Mouse (Mus musculus): Measurements from ENCODE around the gene Astl. TPM values are rescaled to one million over a fixed set of nuclear protein-coding genes. Genes with fewer than 3 reads are reported as not detected.
A peak's percentile ranks its signal among the peaks of the same experiment; 100 is the strongest.

Astl gene
- polyA plus RNA-seq, 2 experiments = not detected

DNA sequence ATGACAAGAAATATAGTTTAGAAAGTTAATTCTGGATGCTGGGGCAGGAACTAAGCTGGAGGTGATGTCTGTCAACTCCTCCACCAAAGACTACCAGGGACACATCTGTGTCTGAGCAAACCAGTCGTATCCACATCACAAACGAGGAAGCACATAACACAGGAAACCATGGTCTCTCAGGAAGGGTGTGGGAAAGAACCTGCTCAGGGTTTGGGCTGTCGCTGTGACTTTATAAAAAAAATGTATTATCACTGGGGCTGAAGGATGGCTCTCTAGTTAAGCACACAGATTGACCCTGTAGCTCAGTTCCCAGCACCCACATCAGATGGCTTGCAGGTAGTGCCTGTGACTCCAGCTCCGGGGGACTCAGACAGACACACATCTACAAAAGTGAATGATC is 19.4 kb upstream of the Astl start:
- Histone ChIP-seq H3K9me3 (ENCODE audit: control insufficient read depth, low read length) (no peaks in the 10 kb centered on the region), H3K9ac (replicated peaks) (no peak overlapping the region), H3K27me3 (ENCODE audit: control insufficient read depth, insufficient read depth, low read length) (no peaks in the 10 kb centered on the region), H3K4me1 (replicated peaks; ENCODE audit: control insufficient read depth in 2 of 2, insufficient read depth in 2 of 2, low read length in 1 of 2) (no peaks in the 10 kb centered on the region), H3K4me3 (ENCODE audit: insufficient read depth in 1 of 2, low read depth in 2 of 2, low read length in 2 of 2) (no peak overlapping the region), H3K27ac (no peak overlapping the region), H3K36me3 (replicated peaks; ENCODE audit: control insufficient read depth, insufficient read depth, low read depth) (no peaks in the 10 kb centered on the region), H3K4me2 (ENCODE audit: low read depth) (no peak overlapping the region)
- DNase-seq (ENCODE audit: low read depth in 3 of 3, low spot score in 3 of 3) (no peak), ATAC-seq (ENCODE audit: insufficient read depth) (no peak)
- WGBS (ENCODE audit: insufficient replicate concordance) = 15% methylated on average over 4 of the region's 4 CpGs
- TF ChIP-seq CTCF (IDR thresholded peaks at IDR 0.05; ENCODE audit: low read depth) (no peak), EP300 (IDR thresholded peaks at IDR 0.05; ENCODE audit: low read depth) (no peak)

DNA sequence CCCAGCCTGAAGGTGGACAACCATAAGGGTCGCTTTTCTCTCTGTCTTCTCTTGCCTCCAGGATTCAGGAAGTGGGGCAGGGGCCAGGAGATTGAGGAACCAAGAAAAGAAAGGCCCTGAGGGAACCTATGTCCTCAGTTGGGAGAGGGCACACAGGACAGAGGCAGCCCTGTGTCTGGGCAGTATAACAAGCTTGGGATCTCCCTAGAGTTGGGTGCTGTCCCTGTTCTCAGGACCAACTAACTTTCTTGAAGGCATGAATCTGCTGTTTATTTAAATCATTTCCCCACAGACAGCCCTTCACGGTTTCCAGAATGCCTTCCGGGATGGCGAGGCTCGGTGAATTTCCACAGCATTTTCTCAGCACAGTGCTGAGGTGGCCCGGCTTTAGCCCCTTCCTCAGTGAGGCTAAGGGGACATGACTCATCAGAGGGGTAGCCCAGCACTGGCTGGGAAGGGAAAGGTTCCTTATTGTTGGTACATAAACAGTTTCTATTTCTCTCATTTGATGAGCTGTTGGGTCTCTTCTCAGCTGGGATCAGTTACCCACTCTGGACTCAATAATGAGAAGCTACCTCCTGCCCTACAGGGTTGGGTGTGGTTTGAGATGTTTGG is 15.7 kb upstream of the Astl start:
- no peak overlapping the region for H3K4me3 ChIP-seq (ENCODE audit: insufficient read depth in 1 of 2, low read depth in 2 of 2, low read length in 2 of 2)
- WGBS (ENCODE audit: insufficient replicate concordance) = 43% methylated on average over 6 of the region's 6 CpGs

DNA sequence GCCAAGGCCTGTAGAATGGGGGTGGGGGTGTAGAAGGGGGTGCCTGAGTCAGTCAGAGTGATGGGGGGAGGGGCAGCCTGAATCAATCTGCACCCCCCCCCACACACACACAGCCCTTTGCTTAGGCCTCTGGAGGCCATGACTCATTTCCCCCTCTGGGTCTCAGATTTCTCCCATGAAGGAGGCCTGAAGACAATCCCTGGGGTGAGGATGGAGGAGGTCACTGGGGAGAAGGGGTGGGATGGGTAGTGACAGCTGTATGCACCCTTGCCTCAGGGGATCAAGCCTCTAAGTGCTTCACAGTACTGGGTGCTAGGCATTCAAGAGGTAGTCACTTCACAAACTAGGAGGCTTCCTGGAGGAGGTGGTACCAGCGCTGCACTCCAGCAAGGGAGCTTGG is 14.8 kb upstream of the Astl start:
- Histone ChIP-seq H3K4me2 (ENCODE audit: low read depth) (no peak overlapping the region), H3K9me3 (ENCODE audit: control insufficient read depth, low read length) (no peaks in the 10 kb centered on the region), H3K4me1 (replicated peaks; ENCODE audit: control insufficient read depth in 2 of 2, insufficient read depth in 2 of 2, low read length in 1 of 2) (peaks cover 0 to 12% of the 10 kb centered on the region in 2 experiments; a peak in 2 of 4 replicates), H3K9ac (replicated peaks) (no peak overlapping the region), H3K27me3 (ENCODE audit: control insufficient read depth, insufficient read depth, low read length) (no peaks in the 10 kb centered on the region), H3K27ac (no peak overlapping the region), H3K36me3 (replicated peaks; ENCODE audit: control insufficient read depth, insufficient read depth, low read depth) (no peaks in the 10 kb centered on the region), H3K4me3 (ENCODE audit: insufficient read depth in 1 of 2, low read depth in 2 of 2, low read length in 2 of 2) (no peak overlapping the region)
- DNase-seq (ENCODE audit: low read depth in 3 of 3, low spot score in 3 of 3) (no peak), ATAC-seq (ENCODE audit: insufficient read depth) (no peak)
- no peak for TF ChIP-seq EP300 (IDR thresholded peaks at IDR 0.05; ENCODE audit: low read depth)
- no peak for TF ChIP-seq CTCF (IDR thresholded peaks at IDR 0.05; ENCODE audit: low read depth)
- WGBS (ENCODE audit: insufficient replicate concordance) = 60% methylated on average over 1 of the region's 1 CpGs

More for the DNA sequence above, 15.7 kb upstream of the Astl start:
- H3K4me2 ChIP-seq (ENCODE audit: low read depth) = no peak overlapping the region
- ATAC-seq (ENCODE audit: insufficient read depth) = no peak
- TF ChIP-seq EP300 (IDR thresholded peaks at IDR 0.05; ENCODE audit: low read depth) (no peak), CTCF (IDR thresholded peaks at IDR 0.05; ENCODE audit: low read depth) (no peak)
- H3K36me3 ChIP-seq (replicated peaks; ENCODE audit: control insufficient read depth, insufficient read depth, low read depth) = no peaks in the 10 kb centered on the region
- no peak overlapping the region for H3K9ac ChIP-seq (replicated peaks)
- no peaks in the 10 kb centered on the region for H3K27me3 ChIP-seq (ENCODE audit: control insufficient read depth, insufficient read depth, low read length)
- H3K27ac ChIP-seq = no peak overlapping the region
- 0 out of 4 replicates have a peak, but pooled peaks cover 0 to 4% of the 10 kb centered on the region in 2 experiments for H3K4me1 ChIP-seq (replicated peaks; ENCODE audit: control insufficient read depth in 2 of 2, insufficient read depth in 2 of 2, low read length in 1 of 2)
- DNase-seq (ENCODE audit: low read depth in 3 of 3, low spot score in 3 of 3) = no peak
- no peaks in the 10 kb centered on the region for H3K9me3 ChIP-seq (ENCODE audit: control insufficient read depth, low read length)

DNA sequence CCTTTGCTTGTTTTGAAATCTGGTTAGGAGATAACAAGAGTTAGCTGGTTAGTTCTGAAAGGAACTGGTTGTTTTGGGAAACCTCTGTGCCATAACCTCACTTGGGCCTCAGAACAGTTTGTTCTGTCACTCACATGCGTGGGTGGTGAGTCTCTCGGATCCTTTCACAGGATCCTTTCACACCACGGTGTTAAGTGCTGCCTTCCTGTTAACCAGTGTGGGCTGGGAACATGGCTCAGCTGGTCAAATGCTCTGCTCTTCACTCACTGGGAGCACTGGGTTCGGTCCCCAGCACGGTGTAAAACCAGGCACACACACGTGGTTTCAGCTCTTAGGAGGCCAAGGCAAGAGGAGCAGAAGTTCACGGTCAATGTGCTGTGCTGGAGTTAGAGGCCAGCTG is 14.0 kb upstream of the Astl start:
- Histone ChIP-seq H3K27me3 (ENCODE audit: control insufficient read depth, insufficient read depth, low read length) (no peaks in the 10 kb centered on the region), H3K36me3 (replicated peaks; ENCODE audit: control insufficient read depth, insufficient read depth, low read depth) (no peaks in the 10 kb centered on the region), H3K27ac (no peak overlapping the region), H3K9me3 (ENCODE audit: control insufficient read depth, low read length) (no peaks in the 10 kb centered on the region), H3K4me3 (ENCODE audit: insufficient read depth in 1 of 2, low read depth in 2 of 2, low read length in 2 of 2) (no peak overlapping the region), H3K4me1 (replicated peaks; ENCODE audit: control insufficient read depth in 2 of 2, insufficient read depth in 2 of 2, low read length in 1 of 2) (peaks cover 0 to 15% of the 10 kb centered on the region in 2 experiments; a peak in 2 of 4 replicates), H3K9ac (replicated peaks) (no peak overlapping the region), H3K4me2 (ENCODE audit: low read depth) (no peak overlapping the region)
- DNase-seq (ENCODE audit: low read depth in 3 of 3, low spot score in 3 of 3) (no peak), ATAC-seq (ENCODE audit: insufficient read depth) (no peak)
- TF ChIP-seq EP300 (IDR thresholded peaks at IDR 0.05; ENCODE audit: low read depth) (no peak), CTCF (IDR thresholded peaks at IDR 0.05; ENCODE audit: low read depth) (no peak)
- 36% methylated on average over 7 of the region's 7 CpGs for WGBS (ENCODE audit: insufficient replicate concordance)

DNA sequence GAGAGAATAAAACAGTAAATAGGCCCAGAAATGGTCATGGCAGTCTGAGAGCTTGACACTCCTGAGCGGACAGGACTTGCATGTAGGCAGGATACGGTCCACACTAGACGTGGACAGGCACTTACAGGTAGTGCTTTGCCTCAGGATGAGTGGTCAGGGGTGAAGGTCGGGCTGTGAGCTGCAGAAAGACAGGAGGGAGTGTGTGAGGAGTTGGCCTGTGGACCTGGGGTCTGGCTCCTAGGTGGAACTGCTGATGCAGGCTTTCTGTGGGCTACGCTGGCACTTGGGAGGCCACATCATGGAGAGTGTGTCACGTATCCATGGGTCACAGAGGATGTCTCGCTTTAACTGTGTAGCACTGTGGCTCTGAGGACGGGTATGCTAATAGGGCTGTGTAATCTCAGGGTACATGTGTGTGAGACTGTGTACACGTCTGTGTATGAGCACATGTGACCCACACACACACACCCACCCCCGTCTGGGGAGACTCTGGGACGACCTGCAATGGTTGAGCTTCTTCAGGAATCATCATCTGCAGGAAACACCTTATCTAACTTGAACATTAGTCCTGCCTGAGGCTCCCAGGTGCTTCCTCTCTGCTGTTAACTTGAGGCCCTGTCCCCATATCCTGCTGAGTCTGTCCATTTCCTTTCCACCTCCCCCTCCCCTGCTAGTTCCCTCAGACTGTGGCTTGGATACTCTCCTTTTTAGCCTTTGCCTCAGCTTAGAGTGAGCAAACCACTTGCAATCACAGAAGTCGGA is 10.2 kb upstream of the Astl start:
- DNase-seq (ENCODE audit: low read depth in 3 of 3, low spot score in 3 of 3) (no peak), ATAC-seq (ENCODE audit: insufficient read depth) (peak; percentile 67)
- Histone ChIP-seq H3K4me1 (replicated peaks; ENCODE audit: control insufficient read depth in 2 of 2, insufficient read depth in 2 of 2, low read length in 1 of 2) (peaks cover 0 to 15% of the 10 kb centered on the region in 2 experiments; a peak in 2 of 4 replicates), H3K4me2 (ENCODE audit: low read depth) (no peak overlapping the region), H3K9me3 (ENCODE audit: control insufficient read depth, low read length) (no peaks in the 10 kb centered on the region), H3K9ac (replicated peaks) (no peak overlapping the region), H3K27me3 (ENCODE audit: control insufficient read depth, insufficient read depth, low read length) (no peaks in the 10 kb centered on the region), H3K36me3 (replicated peaks; ENCODE audit: control insufficient read depth, insufficient read depth, low read depth) (no peaks in the 10 kb centered on the region), H3K27ac (no peak overlapping the region), H3K4me3 (ENCODE audit: insufficient read depth in 1 of 2, low read depth in 2 of 2, low read length in 2 of 2) (no peak overlapping the region)
- WGBS (ENCODE audit: insufficient replicate concordance) = 26% methylated on average over 12 of the region's 12 CpGs
- TF ChIP-seq EP300 (IDR thresholded peaks at IDR 0.05; ENCODE audit: low read depth) = peak; percentile 36
- TF ChIP-seq CTCF (IDR thresholded peaks at IDR 0.05; ENCODE audit: low read depth) = no peak
